Mouse (Mus musculus) heart, postnatal 0 days (tissue): ENCODE measurements around the gene Tmem132a.

Source experiments
- CTCF ChIP-seq: IDR thresholded peaks from 2 replicates; pipeline ENCODE4 v1.5.1; 2016; ENCODE audit warnings: antibody characterized with exemption, control low read depth, low read depth
- EP300 ChIP-seq: IDR thresholded peaks from 2 replicates; pipeline ENCODE4 v1.6.1; 2016; ENCODE audit warnings: antibody characterized with exemption, low read depth

DNA sequence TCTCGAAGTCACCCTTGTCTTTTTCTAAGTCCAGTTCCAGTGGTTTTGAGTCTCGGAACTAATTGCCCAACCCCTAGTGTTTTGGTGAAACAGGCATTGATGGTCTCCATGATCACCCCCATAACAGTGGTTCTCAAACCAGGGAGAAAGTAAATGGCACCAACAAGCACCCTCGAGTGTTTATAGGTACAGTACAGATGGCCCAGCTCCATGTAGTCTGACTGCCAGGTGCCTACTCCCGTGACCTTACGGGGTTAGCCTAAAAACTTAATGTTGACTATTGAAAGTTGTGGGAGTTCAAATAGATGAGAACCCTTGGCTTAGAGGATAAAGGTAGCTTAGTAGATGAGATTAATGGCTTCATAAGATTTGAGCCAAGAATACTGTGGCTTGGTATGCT lies 31.3 kb upstream of the Tmem132a start:
- no peak for TF ChIP-seq CTCF
- no peak for TF ChIP-seq EP300
